Mouse (Mus musculus): Measurements from ENCODE around the gene Celf2. TPM values are rescaled to one million over a fixed set of nuclear protein-coding genes. Genes with fewer than 3 reads are reported as not detected.
A peak's percentile ranks its signal among the peaks of the same experiment; 100 is the strongest.

Gene Celf2
- polyA plus RNA-seq, 1 experiment from 2014 or later, result 35.4 TPM

GRCm38 (mm10) chr2:6559581-6559980 lies 949.8 kb downstream of the Celf2 start:
- no peaks in the 10 kb centered on the region for H3K4me1 ChIP-seq (ENCODE audit: control insufficient read depth, insufficient read depth, low read length)
- 88% methylated on average over 2 of the region's 2 CpGs for WGBS
- no peaks in the 10 kb centered on the region for H3K27me3 ChIP-seq (replicated peaks; ENCODE audit: control insufficient read depth, insufficient read depth, low read length)
- H3K9ac ChIP-seq (ENCODE audit: low read depth, low read length), result no peak overlapping the region
- H3K4me2 ChIP-seq (ENCODE audit: low read depth, low read length), result no peak overlapping the region
- no peak overlapping the region for H3K27ac ChIP-seq (ENCODE audit: low read length)
- no peaks in the 10 kb centered on the region for H3K9me3 ChIP-seq (ENCODE audit: control insufficient read depth, low read length)
- no peak overlapping the region for H3K4me3 ChIP-seq (ENCODE audit: low read length)
- H3K36me3 ChIP-seq (ENCODE audit: control insufficient read depth, insufficient read depth, low read length), result no peaks in the 10 kb centered on the region
- no peak for ATAC-seq

DNA sequence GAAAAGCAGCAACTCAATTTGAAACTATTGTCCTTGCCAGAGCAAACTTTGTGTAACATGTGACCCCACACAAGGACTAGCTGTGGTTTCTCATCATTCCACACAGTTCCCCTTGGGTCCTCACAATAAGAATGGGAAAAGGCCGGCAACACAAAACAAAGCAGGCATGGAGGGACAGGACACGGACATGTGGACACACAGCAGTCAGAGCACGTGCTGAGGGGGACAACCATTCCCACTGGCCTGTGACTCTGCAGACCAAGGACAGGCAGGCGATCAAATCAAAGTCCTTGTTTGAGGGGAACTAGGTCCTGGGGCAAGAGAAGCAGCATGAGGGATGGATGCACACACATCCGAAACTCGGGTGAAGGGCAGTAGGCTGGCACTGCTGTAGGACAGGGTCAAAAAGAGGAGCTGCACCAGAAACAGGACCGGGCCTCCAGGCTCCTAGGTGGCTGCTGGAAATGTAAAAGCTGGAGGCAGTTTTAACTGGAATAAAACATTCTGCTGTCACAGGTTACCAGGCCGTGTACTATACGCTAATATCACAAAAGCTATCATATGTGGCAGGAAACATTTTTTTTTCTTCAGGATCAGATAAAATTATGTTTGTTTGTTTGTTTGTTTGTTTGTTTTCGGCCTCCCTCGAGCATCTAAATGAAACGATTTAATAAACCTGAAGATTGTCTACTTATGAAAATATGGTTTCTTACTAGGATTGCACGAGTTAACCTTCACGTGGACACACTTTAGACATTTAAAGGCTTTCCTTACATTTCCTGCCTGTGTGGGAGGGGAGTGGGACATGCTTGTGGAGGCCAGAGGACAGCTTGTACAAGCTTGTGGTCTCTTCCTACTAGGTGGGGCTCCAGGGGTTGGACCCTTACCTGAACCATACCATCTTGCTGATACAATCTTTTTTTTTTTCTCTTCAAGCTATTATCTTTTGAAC lies 950.8 kb downstream of the Celf2 start:
- no peak for ATAC-seq
- 86% methylated on average over 14 of the region's 14 CpGs for whole genome bisulfite sequencing
- Histone ChIP-seq H3K9me3 (ENCODE audit: control insufficient read depth, low read length) (no peaks in the 10 kb centered on the region), H3K27ac (ENCODE audit: low read length) (no peak overlapping the region), H3K4me2 (ENCODE audit: low read depth, low read length) (no peak overlapping the region), H3K27me3 (replicated peaks; ENCODE audit: control insufficient read depth, insufficient read depth, low read length) (no peaks in the 10 kb centered on the region), H3K9ac (ENCODE audit: low read depth, low read length) (no peak overlapping the region), H3K4me3 (ENCODE audit: low read length) (no peak overlapping the region), H3K36me3 (ENCODE audit: control insufficient read depth, insufficient read depth, low read length) (no peaks in the 10 kb centered on the region), H3K4me1 (ENCODE audit: control insufficient read depth, insufficient read depth, low read length) (no peaks in the 10 kb centered on the region)

DNA sequence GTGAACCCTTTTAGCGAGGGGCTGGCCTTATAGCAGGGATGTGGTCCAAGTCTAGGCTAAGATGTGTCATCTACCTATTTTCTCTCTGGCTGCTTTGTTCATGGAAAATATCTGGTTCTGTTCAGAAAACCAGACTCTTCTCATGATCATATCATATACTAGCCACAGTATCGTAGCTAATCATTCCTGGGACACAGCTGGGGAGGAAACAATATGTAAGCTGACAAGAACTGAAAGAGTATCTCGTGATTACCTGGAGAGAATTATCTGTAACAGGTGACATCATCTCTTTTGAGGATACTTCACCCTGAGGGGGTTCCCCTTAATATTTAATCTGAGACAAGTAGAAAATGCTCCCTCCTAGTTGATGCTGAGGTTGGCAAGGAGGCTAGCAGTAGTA lies 951.6 kb downstream of the Celf2 start:
- WGBS, result 74% methylated on average over 3 of the region's 3 CpGs
- H3K9me3 ChIP-seq (ENCODE audit: control insufficient read depth, low read length), result no peaks in the 10 kb centered on the region

DNA sequence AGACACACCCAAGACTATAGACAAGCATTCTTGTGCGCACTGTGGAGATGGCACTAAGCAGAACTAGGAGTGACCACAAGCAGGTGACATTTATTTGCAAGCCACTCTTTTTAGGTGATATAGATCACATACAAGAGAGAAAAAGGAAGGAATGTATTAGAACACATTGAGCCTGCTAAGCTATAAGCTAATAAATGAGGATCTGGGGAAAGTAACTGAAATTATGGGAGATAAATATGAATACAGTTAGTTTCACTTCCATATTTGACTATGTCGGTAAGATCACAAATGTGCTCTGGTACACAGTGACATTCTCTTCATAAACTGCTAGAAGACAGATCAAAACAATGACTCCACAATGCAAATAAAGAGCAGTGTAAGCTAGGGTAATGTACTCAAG lies 952.5 kb downstream of the Celf2 start:
- no peak for ATAC-seq
- H3K4me1 ChIP-seq (ENCODE audit: control insufficient read depth, insufficient read depth, low read length), result no peaks in the 10 kb centered on the region
- H3K4me2 ChIP-seq (ENCODE audit: low read depth, low read length), result no peak overlapping the region

More for the DNA sequence above, 951.6 kb downstream of the Celf2 start:
- Histone ChIP-seq H3K9ac (ENCODE audit: low read depth, low read length) (no peak overlapping the region), H3K27me3 (replicated peaks; ENCODE audit: control insufficient read depth, insufficient read depth, low read length) (no peaks in the 10 kb centered on the region), H3K27ac (ENCODE audit: low read length) (no peak overlapping the region), H3K4me3 (ENCODE audit: low read length) (no peak overlapping the region), H3K36me3 (ENCODE audit: control insufficient read depth, insufficient read depth, low read length) (no peaks in the 10 kb centered on the region), H3K4me2 (ENCODE audit: low read depth, low read length) (no peak overlapping the region), H3K4me1 (ENCODE audit: control insufficient read depth, insufficient read depth, low read length) (no peaks in the 10 kb centered on the region)
- no peak for ATAC-seq

DNA sequence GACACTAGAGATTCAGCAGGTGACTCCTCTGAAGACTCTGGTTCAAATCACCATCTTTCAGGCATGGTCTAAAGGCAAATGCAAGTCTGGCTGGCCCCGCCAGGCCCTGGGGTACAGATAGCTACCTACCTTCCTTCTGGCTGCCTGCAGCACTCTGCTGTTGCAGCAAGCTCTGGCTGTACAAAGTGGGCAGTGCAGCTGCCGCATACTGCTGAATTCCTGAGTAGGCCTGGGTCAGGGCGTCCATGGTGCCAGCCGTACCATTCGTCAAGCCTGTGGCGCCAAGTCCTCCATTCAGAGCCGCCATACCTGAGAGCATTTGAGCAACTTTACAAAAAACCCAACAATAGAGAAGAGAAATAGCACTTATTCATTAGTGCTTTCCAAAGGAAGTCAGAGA lies 955.7 kb downstream of the Celf2 start:
- H3K4me2 ChIP-seq (ENCODE audit: low read depth, low read length), result no peak overlapping the region
- no peaks in the 10 kb centered on the region for H3K4me1 ChIP-seq (ENCODE audit: control insufficient read depth, insufficient read depth, low read length)
- no peak overlapping the region for H3K27ac ChIP-seq (ENCODE audit: low read length)
- H3K9ac ChIP-seq (ENCODE audit: low read depth, low read length), result no peak overlapping the region
- no peaks in the 10 kb centered on the region for H3K27me3 ChIP-seq (replicated peaks; ENCODE audit: control insufficient read depth, insufficient read depth, low read length)
- H3K36me3 ChIP-seq (ENCODE audit: control insufficient read depth, insufficient read depth, low read length), result no peaks in the 10 kb centered on the region
- 95% methylated on average over 7 of the region's 7 CpGs for whole genome bisulfite sequencing
- no peak overlapping the region for H3K4me3 ChIP-seq (ENCODE audit: low read length)
- no peak for ATAC-seq
- no peaks in the 10 kb centered on the region for H3K9me3 ChIP-seq (ENCODE audit: control insufficient read depth, low read length)

More for the DNA sequence above, 952.5 kb downstream of the Celf2 start:
- 86% methylated on average over 2 of the region's 2 CpGs for WGBS
- H3K9me3 ChIP-seq (ENCODE audit: control insufficient read depth, low read length), result no peaks in the 10 kb centered on the region
- H3K9ac ChIP-seq (ENCODE audit: low read depth, low read length), result no peak overlapping the region
- H3K36me3 ChIP-seq (ENCODE audit: control insufficient read depth, insufficient read depth, low read length), result no peaks in the 10 kb centered on the region
- no peak overlapping the region for H3K27ac ChIP-seq (ENCODE audit: low read length)
- H3K4me3 ChIP-seq (ENCODE audit: low read length), result no peak overlapping the region
- H3K27me3 ChIP-seq (replicated peaks; ENCODE audit: control insufficient read depth, insufficient read depth, low read length), result no peaks in the 10 kb centered on the region

GRCm38 (mm10) chr2:6549251-6549650 lies 960.1 kb downstream of the Celf2 start:
- Histone ChIP-seq H3K36me3 (ENCODE audit: control insufficient read depth, insufficient read depth, low read length) (no peaks in the 10 kb centered on the region), H3K4me3 (ENCODE audit: low read length) (no peak overlapping the region), H3K27me3 (replicated peaks; ENCODE audit: control insufficient read depth, insufficient read depth, low read length) (no peaks in the 10 kb centered on the region), H3K9ac (ENCODE audit: low read depth, low read length) (no peak overlapping the region), H3K9me3 (ENCODE audit: control insufficient read depth, low read length) (no peaks in the 10 kb centered on the region), H3K27ac (ENCODE audit: low read length) (no peak overlapping the region), H3K4me2 (ENCODE audit: low read depth, low read length) (no peak overlapping the region), H3K4me1 (ENCODE audit: control insufficient read depth, insufficient read depth, low read length) (peaks cover 5% of the 10 kb centered on the region; the same call in 1 of the 2 replicates)
- no peak for ATAC-seq
- 94% methylated on average over 7 of the region's 7 CpGs for WGBS

DNA sequence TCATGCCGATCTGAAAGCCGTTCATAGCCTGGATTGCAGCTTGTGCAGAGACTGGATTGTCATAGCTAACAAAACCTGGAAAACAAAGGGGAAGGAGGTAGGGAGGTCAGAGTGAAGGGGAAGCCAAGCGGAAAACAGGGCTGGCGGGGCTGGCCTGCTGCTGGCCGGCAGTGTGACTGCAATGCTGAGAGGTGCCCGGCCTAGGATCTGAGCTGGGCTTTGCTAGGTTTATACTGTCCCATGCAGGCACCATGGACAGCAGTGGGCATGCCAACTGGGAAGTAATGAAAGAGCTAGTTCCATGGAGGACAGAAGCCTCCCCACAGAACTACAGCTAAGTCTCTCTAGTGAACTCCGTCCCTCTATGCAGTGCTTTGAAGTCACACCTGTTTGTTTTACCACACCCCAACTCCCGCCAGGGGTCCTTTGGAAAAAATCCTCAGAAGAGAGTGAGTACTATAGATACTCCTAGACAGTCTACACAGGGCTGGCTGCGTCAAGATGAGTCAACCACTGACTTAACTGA lies 962.2 kb downstream of the Celf2 start:
- no peak overlapping the region for H3K27ac ChIP-seq (ENCODE audit: low read length)
- 55% methylated on average over 9 of the region's 9 CpGs for WGBS
- no peak overlapping the region for H3K4me3 ChIP-seq (ENCODE audit: low read length)
- H3K36me3 ChIP-seq (ENCODE audit: control insufficient read depth, insufficient read depth, low read length), result no peaks in the 10 kb centered on the region
- no peak overlapping the region for H3K4me2 ChIP-seq (ENCODE audit: low read depth, low read length)
- no peaks in the 10 kb centered on the region for H3K9me3 ChIP-seq (ENCODE audit: control insufficient read depth, low read length)
- ATAC-seq, result peak; percentile 67
- no peaks in the 10 kb centered on the region for H3K27me3 ChIP-seq (replicated peaks; ENCODE audit: control insufficient read depth, insufficient read depth, low read length)
- H3K4me1 ChIP-seq (ENCODE audit: control insufficient read depth, insufficient read depth, low read length), result peaks cover 5% of the 10 kb centered on the region; the same call in 1 of the 2 replicates
- H3K9ac ChIP-seq (ENCODE audit: low read depth, low read length), result no peak overlapping the region

GRCm38 (mm10) chr2:6546462-6547138 lies 962.8 kb downstream of the Celf2 start:
- ATAC-seq, result no peak
- H3K9ac ChIP-seq (ENCODE audit: low read depth, low read length), result no peak overlapping the region
- no peak overlapping the region for H3K27ac ChIP-seq (ENCODE audit: low read length)
- H3K4me1 ChIP-seq (ENCODE audit: control insufficient read depth, insufficient read depth, low read length), result peaks cover 5% of the 10 kb centered on the region; the same call in 1 of the 2 replicates
- H3K36me3 ChIP-seq (ENCODE audit: control insufficient read depth, insufficient read depth, low read length), result no peaks in the 10 kb centered on the region
- no peak overlapping the region for H3K4me2 ChIP-seq (ENCODE audit: low read depth, low read length)
- no peaks in the 10 kb centered on the region for H3K9me3 ChIP-seq (ENCODE audit: control insufficient read depth, low read length)
- H3K27me3 ChIP-seq (replicated peaks; ENCODE audit: control insufficient read depth, insufficient read depth, low read length), result no peaks in the 10 kb centered on the region
- no peak overlapping the region for H3K4me3 ChIP-seq (ENCODE audit: low read length)
- 70% methylated on average over 14 of the region's 14 CpGs for WGBS

DNA sequence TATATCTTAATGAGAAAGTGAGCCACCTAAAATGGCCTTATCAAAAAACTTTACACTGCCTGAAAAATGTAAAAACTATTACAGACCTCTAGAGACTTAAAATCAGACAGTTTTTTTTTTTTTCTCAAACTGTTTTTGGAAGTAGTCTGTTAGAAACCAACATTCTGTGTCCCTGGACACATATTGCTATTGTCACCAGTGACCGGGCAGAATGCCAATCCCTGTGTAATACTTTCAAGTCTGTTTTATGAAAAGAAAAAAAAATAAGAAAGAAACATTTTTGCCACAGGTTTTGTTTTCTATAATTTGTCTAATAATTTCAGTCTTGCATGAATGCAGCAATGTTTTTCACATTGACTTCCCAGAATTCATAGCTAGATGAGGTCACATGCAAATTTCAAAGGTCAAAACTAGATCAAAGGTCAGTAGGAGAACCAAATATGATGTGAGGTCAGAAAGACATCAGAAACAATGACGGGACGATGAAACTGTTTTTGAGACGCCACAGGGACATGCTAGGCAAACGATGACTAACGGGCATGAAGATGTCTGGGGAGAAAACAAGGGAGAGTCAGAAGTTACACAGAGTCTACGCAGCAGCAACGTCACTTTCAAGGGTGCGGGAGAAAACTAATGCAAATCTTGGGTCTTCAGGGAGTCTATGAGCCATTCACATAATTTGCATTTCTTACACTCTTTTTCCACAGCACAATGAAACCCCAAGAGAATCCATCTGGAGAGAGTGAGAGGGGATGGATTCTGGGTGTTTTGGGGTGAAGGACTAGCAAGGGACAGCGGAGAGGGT lies 964.0 kb downstream of the Celf2 start:
- WGBS, result 79% methylated on average over 10 of the region's 10 CpGs
- H3K4me1 ChIP-seq (ENCODE audit: control insufficient read depth, insufficient read depth, low read length), result peaks cover 5% of the 10 kb centered on the region; the same call in 1 of the 2 replicates
- H3K9ac ChIP-seq (ENCODE audit: low read depth, low read length), result no peak overlapping the region

More for the DNA sequence above, 964.0 kb downstream of the Celf2 start:
- no peak overlapping the region for H3K4me2 ChIP-seq (ENCODE audit: low read depth, low read length)
- no peaks in the 10 kb centered on the region for H3K27me3 ChIP-seq (replicated peaks; ENCODE audit: control insufficient read depth, insufficient read depth, low read length)
- H3K9me3 ChIP-seq (ENCODE audit: control insufficient read depth, low read length), result no peaks in the 10 kb centered on the region
- no peak for ATAC-seq
- H3K27ac ChIP-seq (ENCODE audit: low read length), result no peak overlapping the region
- no peaks in the 10 kb centered on the region for H3K36me3 ChIP-seq (ENCODE audit: control insufficient read depth, insufficient read depth, low read length)
- no peak overlapping the region for H3K4me3 ChIP-seq (ENCODE audit: low read length)

All from intestine, embryonic 16.5 days (tissue).